In the genomic region with DNA sequence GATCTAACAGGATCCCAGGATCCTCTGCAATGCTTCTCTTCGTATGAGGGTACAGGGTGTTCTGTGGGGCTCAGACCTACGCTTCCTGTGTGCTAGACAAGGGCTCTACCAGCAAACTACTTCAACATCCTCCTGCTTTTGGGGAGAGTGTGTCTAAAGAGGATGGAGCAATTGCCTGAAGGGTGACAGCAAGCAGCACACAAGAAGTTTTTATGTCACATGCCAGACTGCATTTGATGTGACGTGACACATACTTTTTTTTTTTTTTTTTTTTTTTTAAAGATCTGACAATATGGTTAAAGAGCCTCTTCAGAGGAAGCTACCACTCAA, we compare ENCODE assay signal across 13 mouse cellular contexts.
DNase-seq lines count a peak whose midpoint lies in the region; ATAC-seq lines count a peak whose summit lies in the region.
"Had no signal": no experiment of that assay in that cellular context is flagged by ENCODE, and none has a peak within 500 bp of the region (broad histone marks: within the 10 kb centered on the region; RNA-seq: fewer than 3 reads in every experiment).

No protein-coding gene starts in this region.

- H3K27ac ChIP-seq in heart, embryonic 15.5 days, result peak overlapping the region; percentile 47
- H3K27ac ChIP-seq in limb, embryonic 13.5 days, result 0 out of 2 replicates have a peak overlapping the region, but pooled peaks have one; percentile 15
- H3K27ac ChIP-seq in limb, embryonic 10.5 days, result no peak overlapping the region
- peak overlapping the region; percentile 58; the same call in 1 of the 2 replicates for H3K27ac ChIP-seq in stomach, embryonic 14.5 days (ENCODE audit: low read length)
- no peak overlapping the region for H3K27ac ChIP-seq in midbrain, embryonic 14.5 days (replicated peaks; ENCODE audit: low read depth, low read length)
- H3K27ac ChIP-seq: hindbrain, embryonic 10.5 days; midbrain, embryonic 12.5 days had no signal

- no peaks in the 10 kb centered on the region for H3K27me3 ChIP-seq in heart, embryonic 15.5 days
- no peaks in the 10 kb centered on the region for H3K27me3 ChIP-seq in limb, embryonic 13.5 days
- H3K27me3 ChIP-seq in limb, embryonic 10.5 days (ENCODE audit: low read depth, poor library complexity, severe bottlenecking), result no peaks in the 10 kb centered on the region
- no peaks in the 10 kb centered on the region for H3K27me3 ChIP-seq in stomach, embryonic 14.5 days (ENCODE audit: control insufficient read depth, insufficient read depth, low read length)
- H3K27me3 ChIP-seq in midbrain, embryonic 14.5 days (ENCODE audit: control insufficient read depth, insufficient read depth, low read length), result no peaks in the 10 kb centered on the region
- H3K27me3 ChIP-seq: CH12.LX; midbrain, embryonic 12.5 days had no signal

- H3K9me3 ChIP-seq in heart, embryonic 15.5 days (replicated peaks), result no peaks in the 10 kb centered on the region
- H3K9me3 ChIP-seq in limb, embryonic 13.5 days, result no peaks in the 10 kb centered on the region
- no peaks in the 10 kb centered on the region for H3K9me3 ChIP-seq in limb, embryonic 10.5 days (replicated peaks)
- H3K9me3 ChIP-seq in stomach, embryonic 14.5 days (ENCODE audit: control insufficient read depth, low read depth, low read length), result no peaks in the 10 kb centered on the region
- H3K9me3 ChIP-seq in midbrain, embryonic 14.5 days (ENCODE audit: control insufficient read depth, low read length), result no peaks in the 10 kb centered on the region
- H3K9me3 ChIP-seq: hindbrain, embryonic 10.5 days; midbrain, embryonic 12.5 days had no signal

- no peak overlapping the region for H3K9ac ChIP-seq in heart, embryonic 15.5 days
- H3K9ac ChIP-seq in limb, embryonic 13.5 days, result no peak overlapping the region
- H3K9ac ChIP-seq in stomach, embryonic 14.5 days (replicated peaks; ENCODE audit: low read depth, low read length), result no peak overlapping the region
- no peak overlapping the region for H3K9ac ChIP-seq in midbrain, embryonic 14.5 days (replicated peaks; ENCODE audit: low read length)
- H3K9ac ChIP-seq: midbrain, embryonic 12.5 days had no signal

- no peak for DNase-seq in heart, adult 8-10 months (ENCODE audit: low spot score)
- no peak for DNase-seq in limb, embryonic 10.5 days (ENCODE audit: low spot score)
- no peak for DNase-seq in midbrain, embryonic 14.5 days
- DNase-seq: cerebellum, adult 18-20 months; liver had no signal

- no peak overlapping the region for H3K4me3 ChIP-seq in heart, embryonic 15.5 days
- no peak overlapping the region for H3K4me3 ChIP-seq in limb, embryonic 13.5 days
- H3K4me3 ChIP-seq in limb, embryonic 10.5 days, result no peak overlapping the region
- H3K4me3 ChIP-seq in stomach, embryonic 14.5 days (ENCODE audit: low read depth, low read length), result no peak overlapping the region
- H3K4me3 ChIP-seq in midbrain, embryonic 14.5 days (replicated peaks; ENCODE audit: low read depth, low read length), result no peak overlapping the region
- H3K4me3 ChIP-seq: hindbrain, embryonic 10.5 days; midbrain, embryonic 12.5 days had no signal

- 64% methylated on average over 3 of the region's 3 CpGs for WGBS in heart, embryonic 15.5 days
- WGBS in limb, embryonic 13.5 days, result 64% methylated on average over 3 of the region's 3 CpGs
- WGBS in limb, embryonic 10.5 days, result 76% methylated on average over 3 of the region's 3 CpGs
- 65% methylated on average over 3 of the region's 3 CpGs for WGBS in stomach, embryonic 14.5 days
- 81% methylated on average over 3 of the region's 3 CpGs for WGBS in midbrain, embryonic 14.5 days

- H3K4me2 ChIP-seq in heart, embryonic 15.5 days, result peak overlapping the region; percentile 9; the same call in 1 of the 2 replicates
- H3K4me2 ChIP-seq in limb, embryonic 13.5 days (replicated peaks), result no peak overlapping the region
- no peak overlapping the region for H3K4me2 ChIP-seq in stomach, embryonic 14.5 days (replicated peaks; ENCODE audit: low read depth, low read length)
- H3K4me2 ChIP-seq in midbrain, embryonic 14.5 days (ENCODE audit: low read length), result no peak overlapping the region
- H3K4me2 ChIP-seq: midbrain, embryonic 12.5 days had no signal

- peaks cover 60% of the 10 kb centered on the region for H3K4me1 ChIP-seq in heart, embryonic 15.5 days (replicated peaks)
- peaks cover 54% of the 10 kb centered on the region for H3K4me1 ChIP-seq in limb, embryonic 13.5 days
- peaks cover 38% of the 10 kb centered on the region for H3K4me1 ChIP-seq in limb, embryonic 10.5 days
- H3K4me1 ChIP-seq in stomach, embryonic 14.5 days (ENCODE audit: control insufficient read depth, insufficient read depth, low read length), result peaks cover 19% of the 10 kb centered on the region; the same call in 1 of the 2 replicates
- H3K4me1 ChIP-seq in midbrain, embryonic 14.5 days (ENCODE audit: control insufficient read depth, insufficient read depth, low read length), result no peaks in the 10 kb centered on the region

- H3K36me3 ChIP-seq in heart, embryonic 15.5 days, result no peaks in the 10 kb centered on the region
- no peaks in the 10 kb centered on the region for H3K36me3 ChIP-seq in limb, embryonic 13.5 days
- no peaks in the 10 kb centered on the region for H3K36me3 ChIP-seq in limb, embryonic 10.5 days
- H3K36me3 ChIP-seq in stomach, embryonic 14.5 days (ENCODE audit: control insufficient read depth, insufficient read depth, low read length), result no peaks in the 10 kb centered on the region
- no peaks in the 10 kb centered on the region for H3K36me3 ChIP-seq in midbrain, embryonic 14.5 days (ENCODE audit: control insufficient read depth, insufficient read depth, low read length)
- H3K36me3 ChIP-seq: hindbrain, embryonic 10.5 days; midbrain, embryonic 12.5 days had no signal

- no peak for ATAC-seq in heart, embryonic 15.5 days (replicated peaks; ENCODE audit: insufficient number of reproducible peaks, insufficient read depth, low FRiP score, low read depth)
- ATAC-seq in limb, embryonic 13.5 days (ENCODE audit: low FRiP score, low read depth), result no peak
- peak; percentile 28 for ATAC-seq in activated CD4-positive, CD25-positive, alpha-beta regulatory T cell, adult 4 months
- no peak for ATAC-seq in stomach, embryonic 14.5 days (ENCODE audit: insufficient number of reproducible peaks, insufficient read depth, low FRiP score, low read depth)
- ATAC-seq in midbrain, embryonic 14.5 days (ENCODE audit: low FRiP score, low TSS enrichment), result no peak
- ATAC-seq: inflammation-experienced regulatory T-cells, adult 6 months had no signal

Comparison
In these comparisons a context has a peak if more than half of its experiments do, and no peak if none do; other contexts are left out.
1. H3K27ac ChIP-seq: peak in heart, embryonic 15.5 days (single experiment), limb, embryonic 13.5 days (single experiment) and stomach, embryonic 14.5 days (single experiment); none in limb, embryonic 10.5 days (single experiment) and midbrain, embryonic 14.5 days (single experiment).